Mouse (Mus musculus) adrenal gland, postnatal 4 days (tissue): Measurements from ENCODE around the gene Lama4. TPM values are rescaled to one million over a fixed set of nuclear protein-coding genes. Genes with fewer than 3 reads are reported as not detected.

Experiments used
- DNase-seq, 2 experiments: peaks; one replicate each; pipeline ENCODE4 v3.0.0; 2021 to 2022; ENCODE audit warnings: low spot score in 2 of 2, mixed read lengths in 2 of 2
- total RNA-seq, 2 experiments: library from RNA; stranded (reverse); gene quantifications; 2 replicates each; pipeline ENCODE4 v1.2.3; 2021

The Lama4 gene
- total RNA-seq, 2 experiments from 2014 or later = 115 to 122 TPM

DNA sequence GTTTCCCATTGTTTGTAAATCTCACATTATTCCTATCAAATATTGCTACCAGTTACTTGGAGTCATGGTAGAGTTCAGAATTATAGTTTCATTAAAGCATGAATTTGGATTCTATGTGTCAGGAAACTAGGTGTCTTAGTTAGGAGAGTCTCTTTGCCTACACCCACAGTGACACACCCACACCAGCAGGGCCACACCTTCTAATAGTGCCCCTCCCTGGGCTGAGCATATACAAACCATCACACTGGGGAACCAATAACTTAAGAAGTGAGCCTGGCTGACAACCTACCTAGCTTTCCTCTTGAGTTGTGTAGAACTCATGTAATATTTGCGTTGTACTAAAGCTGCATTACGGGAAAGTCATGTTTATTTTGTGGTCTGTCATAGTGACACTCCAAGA, 176.1 kb downstream of the Lama4 start:
- no peak for DNase-seq

- DNase-seq = no peak
Observed at GRCm38 (mm10) chr10:39142216-39142615, 176.9 kb downstream of the Lama4 start.

DNA sequence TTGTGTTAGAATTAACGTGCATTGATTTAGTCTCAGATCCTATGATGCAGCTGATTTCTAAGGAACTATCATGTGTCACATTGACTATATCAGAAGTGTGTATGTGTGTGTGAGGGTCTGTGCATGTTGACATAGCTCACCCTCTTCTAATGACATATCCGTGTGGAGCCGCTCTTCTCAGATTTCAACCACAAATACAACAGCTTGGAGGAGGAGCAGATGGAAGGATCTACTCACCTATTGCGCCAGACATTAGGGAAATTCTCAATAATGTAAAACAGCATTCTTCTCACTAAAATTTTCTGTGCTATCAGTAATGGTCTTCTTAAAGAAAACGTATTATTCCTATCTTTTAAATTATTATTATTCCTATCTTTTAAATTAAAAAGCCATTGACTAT, 191.4 kb downstream of the Lama4 start:
- DNase-seq = no peak

- DNase-seq = no peak
Observed at GRCm38 (mm10) chr10:39157321-39157720, 192.0 kb downstream of the Lama4 start.

- DNase-seq = no peak
Observed at GRCm38 (mm10) chr10:39158306-39158705, 193.0 kb downstream of the Lama4 start.

Other genes with a start within 250 kb of the Lama4 start
- not detected for gene Rfpl4b, start 143.7 kb upstream of the Lama4 start, total RNA-seq
- gene Fam229b, start 168.4 kb downstream of the Lama4 start, total RNA-seq = 1 to 10 TPM; 5.3 to 7.3 TPM
- 1 to 10 TPM; 5.5 to 5.7 TPM for gene Tube1, start 168.5 kb downstream of the Lama4 start, total RNA-seq
- 1 to 10 TPM in 1 of 2 experiments, under 1 TPM in 1; 0.62 to 1.2 TPM for gene Ccn6, start 198.3 kb downstream of the Lama4 start, total RNA-seq